Mouse (Mus musculus): Measurements from ENCODE around the gene Galnt14. TPM values are rescaled to one million over a fixed set of nuclear protein-coding genes. Genes with fewer than 3 reads are reported as not detected.

Gene Galnt14
- polyA plus RNA-seq, 1 experiment from 2014 or later, result 0.94 TPM

- peaks cover 10% of the 10 kb centered on the region for H3K4me1 ChIP-seq
- H3K27me3 ChIP-seq (ENCODE audit: low read depth, poor library complexity, severe bottlenecking), result no peaks in the 10 kb centered on the region
- 75% methylated on average over 6 of the region's 6 CpGs for whole genome bisulfite sequencing
- H3K27ac ChIP-seq, result no peak overlapping the region
- DNase-seq (ENCODE audit: low spot score), result no peak
- H3K9me3 ChIP-seq (replicated peaks), result no peaks in the 10 kb centered on the region
- H3K36me3 ChIP-seq, result no peaks in the 10 kb centered on the region
- H3K4me3 ChIP-seq, result no peak overlapping the region
Observed at GRCm38 (mm10) chr17:73649371-73649770, 60.9 kb downstream of the Galnt14 start.

- H3K36me3 ChIP-seq, result no peaks in the 10 kb centered on the region
- H3K27ac ChIP-seq, result no peak overlapping the region; the same call in 1 of the 2 replicates
- 92% methylated on average over 7 of the region's 7 CpGs for WGBS
- H3K27me3 ChIP-seq (ENCODE audit: low read depth, poor library complexity, severe bottlenecking), result no peaks in the 10 kb centered on the region
- no peaks in the 10 kb centered on the region for H3K9me3 ChIP-seq (replicated peaks)
- peaks cover 43% of the 10 kb centered on the region for H3K4me1 ChIP-seq
- no peak for DNase-seq (ENCODE audit: low spot score)
- H3K4me3 ChIP-seq, result no peak overlapping the region
Observed at GRCm38 (mm10) chr17:73641676-73642075, 68.6 kb downstream of the Galnt14 start.

- Histone ChIP-seq H3K27ac (peak overlapping the region; percentile 58; the same call in 1 of the 2 replicates), H3K4me1 (peaks cover 33% of the 10 kb centered on the region), H3K27me3 (ENCODE audit: low read depth, poor library complexity, severe bottlenecking) (no peaks in the 10 kb centered on the region), H3K9me3 (replicated peaks) (no peaks in the 10 kb centered on the region), H3K36me3 (no peaks in the 10 kb centered on the region), H3K4me3 (no peak overlapping the region)
- no peak for DNase-seq (ENCODE audit: low spot score)
- 44% methylated on average over 3 of the region's 3 CpGs for WGBS
Observed at GRCm38 (mm10) chr17:73640117-73640480, 70.2 kb downstream of the Galnt14 start.

GRCm38 (mm10) chr17:73639401-73640116, 70.7 kb downstream of the Galnt14 start:
- DNase-seq (ENCODE audit: low spot score), result peak; percentile 77
- Histone ChIP-seq H3K36me3 (no peaks in the 10 kb centered on the region), H3K27ac (peak overlapping the region; percentile 58), H3K4me3 (no peak overlapping the region), H3K27me3 (ENCODE audit: low read depth, poor library complexity, severe bottlenecking) (no peaks in the 10 kb centered on the region), H3K4me1 (peaks cover 33% of the 10 kb centered on the region), H3K9me3 (replicated peaks) (no peaks in the 10 kb centered on the region)
- WGBS, result 24% methylated on average over 6 of the region's 6 CpGs

GRCm38 (mm10) chr17:73636988-73637387, 73.3 kb downstream of the Galnt14 start:
- Histone ChIP-seq H3K27ac (no peak overlapping the region), H3K36me3 (no peaks in the 10 kb centered on the region), H3K9me3 (replicated peaks) (no peaks in the 10 kb centered on the region), H3K4me3 (no peak overlapping the region), H3K27me3 (ENCODE audit: low read depth, poor library complexity, severe bottlenecking) (no peaks in the 10 kb centered on the region), H3K4me1 (peaks cover 29% of the 10 kb centered on the region)
- 94% methylated on average over 5 of the region's 5 CpGs for WGBS
- DNase-seq (ENCODE audit: low spot score), result no peak

GRCm38 (mm10) chr17:73634896-73635295, 75.4 kb downstream of the Galnt14 start:
- H3K4me1 ChIP-seq, result peaks cover 18% of the 10 kb centered on the region
- no peak overlapping the region for H3K4me3 ChIP-seq
- H3K27ac ChIP-seq, result no peak overlapping the region
- DNase-seq (ENCODE audit: low spot score), result no peak
- no peaks in the 10 kb centered on the region for H3K9me3 ChIP-seq (replicated peaks)
- 33% methylated on average over 2 of the region's 2 CpGs for WGBS
- no peaks in the 10 kb centered on the region for H3K36me3 ChIP-seq
- H3K27me3 ChIP-seq (ENCODE audit: low read depth, poor library complexity, severe bottlenecking), result no peaks in the 10 kb centered on the region

- Histone ChIP-seq H3K9me3 (replicated peaks) (no peaks in the 10 kb centered on the region), H3K36me3 (no peaks in the 10 kb centered on the region), H3K27ac (no peak overlapping the region), H3K4me3 (no peak overlapping the region), H3K4me1 (peaks cover 11% of the 10 kb centered on the region), H3K27me3 (ENCODE audit: low read depth, poor library complexity, severe bottlenecking) (no peaks in the 10 kb centered on the region)
- 83% methylated on average over 11 of the region's 11 CpGs for WGBS
- no peak for DNase-seq (ENCODE audit: low spot score)
Observed at GRCm38 (mm10) chr17:73633991-73634710, 76.1 kb downstream of the Galnt14 start.

- Histone ChIP-seq H3K4me3 (no peak overlapping the region), H3K36me3 (no peaks in the 10 kb centered on the region), H3K4me1 (no peaks in the 10 kb centered on the region), H3K27ac (no peak overlapping the region), H3K27me3 (ENCODE audit: low read depth, poor library complexity, severe bottlenecking) (no peaks in the 10 kb centered on the region), H3K9me3 (replicated peaks) (no peaks in the 10 kb centered on the region)
- 92% methylated on average over 14 of the region's 14 CpGs for WGBS
- DNase-seq (ENCODE audit: low spot score), result no peak
Observed at GRCm38 (mm10) chr17:73628263-73628914, 81.9 kb downstream of the Galnt14 start.

GRCm38 (mm10) chr17:73626912-73627311, 83.3 kb downstream of the Galnt14 start:
- Histone ChIP-seq H3K36me3 (no peaks in the 10 kb centered on the region), H3K27me3 (ENCODE audit: low read depth, poor library complexity, severe bottlenecking) (no peaks in the 10 kb centered on the region), H3K9me3 (replicated peaks) (no peaks in the 10 kb centered on the region), H3K4me1 (no peaks in the 10 kb centered on the region), H3K4me3 (no peak overlapping the region), H3K27ac (no peak overlapping the region)
- WGBS, result 92% methylated on average over 4 of the region's 4 CpGs
- no peak for DNase-seq (ENCODE audit: low spot score)

GRCm38 (mm10) chr17:73620049-73620448, 90.2 kb downstream of the Galnt14 start:
- Histone ChIP-seq H3K4me1 (no peaks in the 10 kb centered on the region), H3K27ac (no peak overlapping the region), H3K9me3 (replicated peaks) (no peaks in the 10 kb centered on the region), H3K27me3 (ENCODE audit: low read depth, poor library complexity, severe bottlenecking) (no peaks in the 10 kb centered on the region), H3K4me3 (no peak overlapping the region), H3K36me3 (no peaks in the 10 kb centered on the region)
- WGBS, result 91% methylated on average over 4 of the region's 4 CpGs
- no peak for DNase-seq (ENCODE audit: low spot score)

GRCm38 (mm10) chr17:73602552-73603478, 107.4 kb downstream of the Galnt14 start:
- no peaks in the 10 kb centered on the region for H3K4me1 ChIP-seq
- 83% methylated on average over 5 of the region's 5 CpGs for WGBS

GRCm38 (mm10) chr17:73599923-73600322, 110.3 kb downstream of the Galnt14 start:
- no peaks in the 10 kb centered on the region for H3K36me3 ChIP-seq
- DNase-seq (ENCODE audit: low spot score), result no peak
- no peaks in the 10 kb centered on the region for H3K9me3 ChIP-seq (replicated peaks)
- no peak overlapping the region for H3K27ac ChIP-seq
- 77% methylated on average over 6 of the region's 6 CpGs for WGBS
- no peak overlapping the region for H3K4me3 ChIP-seq
- no peaks in the 10 kb centered on the region for H3K27me3 ChIP-seq (ENCODE audit: low read depth, poor library complexity, severe bottlenecking)
- H3K4me1 ChIP-seq, result no peaks in the 10 kb centered on the region

More at GRCm38 (mm10) chr17:73602552-73603478, 107.4 kb downstream of the Galnt14 start:
- Histone ChIP-seq H3K27ac (no peak overlapping the region), H3K27me3 (ENCODE audit: low read depth, poor library complexity, severe bottlenecking) (no peaks in the 10 kb centered on the region), H3K9me3 (replicated peaks) (no peaks in the 10 kb centered on the region), H3K4me3 (no peak overlapping the region), H3K36me3 (no peaks in the 10 kb centered on the region)
- no peak for DNase-seq (ENCODE audit: low spot score)
